Mouse (Mus musculus) kidney, postnatal 14 days (tissue): ENCODE measurements around the gene 4931428F04Rik.
"Not testable (repeated sequence)": the region's sequence is repeated elsewhere in the genome, so short reads cannot be mapped to it uniquely, and the experiment has no call there.

Source experiments
- DNase-seq: peaks from one replicate; pipeline ENCODE4 v3.0.0; 2022; ENCODE audit warnings: mixed read lengths

The 4931428F04Rik gene

GRCm38 (mm10) chr8:105260371-105261099 is 29.1 kb downstream of the 4931428F04Rik start:
- DNase-seq: no peak

DNA sequence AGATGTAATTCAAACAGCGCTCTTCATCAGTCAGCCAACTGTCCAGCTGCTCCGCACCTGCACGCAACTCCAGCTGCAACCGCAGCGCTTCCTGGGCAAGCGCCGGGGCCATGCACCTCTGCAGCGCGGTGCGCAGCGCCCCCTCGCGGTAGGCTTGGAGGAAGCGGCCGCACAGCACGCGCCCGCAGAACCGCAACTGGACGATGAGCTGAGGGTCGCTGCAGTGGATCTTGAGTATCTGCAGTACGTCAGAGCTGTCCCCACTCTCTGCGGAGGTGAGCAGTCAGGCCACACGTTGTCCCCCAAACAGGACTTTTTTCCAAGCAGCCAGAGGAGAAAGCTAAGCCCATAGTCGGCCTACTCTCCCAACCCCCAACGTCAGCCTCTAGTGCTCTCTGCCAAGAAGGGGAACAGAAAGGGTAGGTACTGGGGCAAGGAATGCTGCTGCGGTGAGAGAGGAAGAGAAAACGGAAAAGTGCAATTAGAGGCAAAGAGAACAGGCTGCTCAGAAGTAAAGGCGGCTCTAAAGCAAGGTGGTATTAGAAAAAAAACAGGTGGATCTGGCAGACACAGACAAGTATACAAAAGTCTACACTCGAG is 29.8 kb downstream of the 4931428F04Rik start:
- DNase-seq: peak; percentile 76

GRCm38 (mm10) chr8:105258911-105259720 is 30.5 kb downstream of the 4931428F04Rik start:
- no peak for DNase-seq

- no peak for DNase-seq
These were observed 32.1 kb downstream of the 4931428F04Rik start for GRCm38 (mm10) chr8:105257318-105258114.

- DNase-seq: peak; percentile 66
These were observed 34.7 kb downstream of the 4931428F04Rik start, which contains the start of gene B3gnt9 for GRCm38 (mm10) chr8:105254966-105255350. B3gnt9 (minus strand) TSS chr8:105255153.

GRCm38 (mm10) chr8:105254152-105254965 is 35.3 kb downstream of the 4931428F04Rik start:
- DNase-seq: peak; percentile 92

- no peak for DNase-seq
These were observed 35.9 kb downstream of the 4931428F04Rik start for GRCm38 (mm10) chr8:105253766-105254151.

- DNase-seq: no peak
These were observed 36.8 kb downstream of the 4931428F04Rik start for GRCm38 (mm10) chr8:105252680-105253537.

- no peak for DNase-seq
These were observed 37.7 kb downstream of the 4931428F04Rik start for GRCm38 (mm10) chr8:105251954-105252353.

DNA sequence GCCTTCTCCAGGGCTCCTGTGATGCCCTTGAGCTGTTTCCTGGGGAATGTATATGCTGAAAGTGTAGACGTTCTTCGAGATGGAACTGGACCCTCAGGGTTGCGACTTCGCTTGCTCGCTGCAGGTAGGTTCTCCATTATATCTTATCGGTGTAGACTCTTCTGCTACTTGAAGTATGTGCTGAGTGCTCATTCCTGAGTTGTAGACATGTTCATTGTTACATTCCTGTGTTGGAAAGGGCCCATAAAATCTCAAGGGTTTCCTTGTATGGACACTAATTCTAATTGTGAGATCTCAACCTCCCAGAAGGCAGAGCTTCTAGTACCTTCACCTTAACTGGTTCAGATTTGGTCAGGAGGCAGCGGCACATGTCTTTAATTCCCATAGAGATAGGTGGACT is 48.6 kb downstream of the 4931428F04Rik start:
- no peak for DNase-seq

DNA sequence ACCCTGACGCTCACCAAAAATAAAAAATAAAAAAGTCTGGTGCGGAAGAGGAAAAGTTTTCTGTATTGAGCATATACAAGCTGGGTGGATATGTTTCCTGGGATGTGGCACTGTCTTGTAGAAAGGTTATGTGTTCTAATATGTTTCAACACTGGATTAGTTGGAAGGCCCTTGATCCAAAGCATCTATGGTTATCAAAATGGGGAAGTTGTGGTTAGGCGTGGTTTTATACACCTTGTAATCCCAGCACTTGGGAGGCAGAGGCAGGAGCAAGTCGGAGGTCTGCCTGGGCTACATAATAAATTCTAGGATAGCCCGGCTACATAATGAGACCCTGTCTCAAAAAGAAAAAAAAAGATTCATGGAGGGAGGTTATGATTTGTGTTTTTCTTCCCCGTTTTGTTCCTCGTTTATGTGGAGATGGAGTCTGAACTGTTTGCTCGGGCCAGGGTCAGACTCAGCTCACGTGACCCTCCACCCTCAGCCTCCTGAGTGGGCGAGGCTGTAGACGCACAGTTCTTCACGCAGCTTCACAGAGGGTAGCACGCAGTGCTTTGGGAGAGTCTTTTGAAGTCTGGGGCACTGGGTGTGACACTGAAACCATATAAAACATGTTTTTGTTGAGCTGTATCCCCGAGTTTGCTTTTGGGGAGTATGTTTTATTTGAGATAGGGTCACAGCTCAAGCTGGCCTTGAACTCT is 52.1 kb downstream of the 4931428F04Rik start:
- no peak for DNase-seq

GRCm38 (mm10) chr8:105235206-105235605 is 54.5 kb downstream of the 4931428F04Rik start:
- no peak for DNase-seq

DNA sequence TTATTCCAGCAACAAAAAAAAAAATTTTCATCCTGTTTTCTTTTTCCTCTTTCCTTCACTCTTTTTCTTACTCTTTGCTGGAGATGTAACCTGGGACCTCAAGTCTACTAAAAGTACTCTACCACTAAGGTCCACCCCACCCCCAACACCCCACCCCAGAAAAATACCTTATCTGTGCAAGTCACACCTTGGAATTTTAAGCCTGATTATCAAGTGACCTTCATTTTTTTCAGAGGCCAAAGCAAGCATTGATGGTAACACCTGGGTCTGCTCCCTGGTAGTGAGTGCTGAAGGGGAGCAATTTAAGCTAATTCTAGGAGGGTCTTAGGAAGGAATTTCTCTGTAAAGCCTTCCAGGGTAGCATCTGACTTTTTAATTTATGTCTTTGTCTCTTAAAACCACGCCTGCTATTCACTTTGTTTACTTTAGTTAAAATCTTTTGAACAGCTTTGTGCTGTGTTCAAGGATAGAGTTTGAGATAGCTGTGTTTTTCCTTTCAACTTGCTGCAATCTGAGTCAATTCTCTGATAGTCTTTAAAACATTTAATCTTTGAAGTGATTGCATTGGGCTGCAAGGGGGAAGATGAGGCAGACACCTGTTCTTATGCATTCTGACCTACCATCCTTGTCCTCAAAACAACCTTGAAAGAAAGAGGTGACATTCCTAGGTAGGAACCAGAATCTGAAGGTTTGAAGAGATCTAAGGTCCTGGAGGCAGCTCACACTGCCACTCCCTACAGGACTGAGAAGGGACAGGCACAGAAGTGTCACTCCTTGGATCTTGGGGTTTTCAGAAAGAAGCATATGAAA is 56.3 kb downstream of the 4931428F04Rik start:
- DNase-seq: no peak

- DNase-seq: not testable (repeated sequence)
These were observed 57.4 kb downstream of the 4931428F04Rik start for GRCm38 (mm10) chr8:105232321-105232693.

GRCm38 (mm10) chr8:105231503-105232320 is 58.0 kb downstream of the 4931428F04Rik start:
- DNase-seq: no peak
